Comparison of ENCODE assay signal across 8 mouse cellular contexts in genomic region chr1:152815265-152815701, GRCm38 (mm10). TPM values are rescaled to one million over a fixed set of nuclear protein-coding genes. Genes with fewer than 3 reads are reported as not detected.
DNase-seq lines count a peak whose midpoint lies in the region; ATAC-seq and TF ChIP-seq lines count a peak whose summit lies in the region.

No protein-coding gene starts in this region.

- 40% methylated on average over 6 of the region's 7 CpGs for WGBS in heart, embryonic 16.5 days
- 50% methylated on average over 7 of the region's 7 CpGs for WGBS in liver, adult 2 months
- 39% methylated on average over 7 of the region's 7 CpGs for WGBS in midbrain, postnatal 0 days

- H3K4me2 ChIP-seq in heart, embryonic 16.5 days (ENCODE audit: low read depth, low read length), result peak overlapping the region; percentile 14; the same call in 1 of the 2 replicates
- H3K4me2 ChIP-seq in midbrain, postnatal 0 days (ENCODE audit: low read depth, low read length, poor library complexity, severe bottlenecking), result no peak overlapping the region

- ATAC-seq in heart, embryonic 16.5 days (replicated peaks; ENCODE audit: extremely low read depth, insufficient read depth, low FRiP score), result no peak; the same call in 1 of the 2 replicates
- peak; percentile 74 for ATAC-seq in midbrain, postnatal 0 days (ENCODE audit: low FRiP score)

- no peak for DNase-seq in testis, postnatal 14 days (ENCODE audit: low spot score)
- peak; percentile 58 to 78 for DNase-seq in cerebellum, postnatal 14 days
- DNase-seq in liver, adult 2 months (ENCODE audit: extremely low read depth, low read depth, low spot score), result no peak
- peak; percentile 91 for DNase-seq in midbrain, postnatal 0 days (ENCODE audit: low spot score)
- no peak for DNase-seq in right cerebral cortex, postnatal 4 days
- no peak for DNase-seq in adrenal gland, adult 2 months

- no peak overlapping the region for H3K27ac ChIP-seq in testis, adult 2 months (ENCODE audit: control insufficient read depth, insufficient read depth, low read depth, low read length)
- no peak overlapping the region for H3K27ac ChIP-seq in heart, embryonic 16.5 days (ENCODE audit: low read length)
- H3K27ac ChIP-seq in liver, adult 2 months (replicated peaks; ENCODE audit: insufficient read depth, low read depth, low read length), result no peak overlapping the region
- H3K27ac ChIP-seq in midbrain, postnatal 0 days (ENCODE audit: low read depth, low read length), result no peak overlapping the region

- no peaks in the 10 kb centered on the region for H3K79me2 ChIP-seq in liver, adult 2 months (ENCODE audit: control insufficient read depth, insufficient read depth, low read length)

- TF ChIP-seq CTCF in testis, adult 2 months (IDR thresholded peaks at IDR 0.05; ENCODE audit: control insufficient read depth, insufficient read depth, insufficient replicate concordance, low read depth, low read length), result peak; percentile 39; the same call in 1 of the 2 replicates
- TF ChIP-seq CTCF in liver, adult 2 months (IDR thresholded peaks at IDR 0.05; ENCODE audit: low read depth, low read length), result peak; percentile 32
- peak; percentile 51 for TF ChIP-seq CTCF in midbrain, postnatal 0 days (IDR thresholded peaks at IDR 0.05)

- no peaks in the 10 kb centered on the region for H3K4me1 ChIP-seq in testis, adult 2 months (ENCODE audit: control insufficient read depth, insufficient read depth, low read length)
- peaks cover 31% of the 10 kb centered on the region for H3K4me1 ChIP-seq in heart, embryonic 16.5 days (ENCODE audit: control insufficient read depth, insufficient read depth, low read length)
- H3K4me1 ChIP-seq in liver, adult 2 months (ENCODE audit: control insufficient read depth, insufficient read depth, low read length), result 0 out of 2 replicates have a peak, but pooled peaks cover 1% of the 10 kb centered on the region
- no peaks in the 10 kb centered on the region for H3K4me1 ChIP-seq in midbrain, postnatal 0 days (ENCODE audit: insufficient read depth, low read length)

- no peaks in the 10 kb centered on the region for H3K36me3 ChIP-seq in testis, adult 2 months (ENCODE audit: control insufficient read depth, insufficient read depth, low read length)
- H3K36me3 ChIP-seq in heart, embryonic 16.5 days (ENCODE audit: control insufficient read depth, insufficient read depth), result no peaks in the 10 kb centered on the region
- H3K36me3 ChIP-seq in liver, adult 2 months (ENCODE audit: control insufficient read depth, insufficient read depth, low read length), result no peaks in the 10 kb centered on the region
- H3K36me3 ChIP-seq in midbrain, postnatal 0 days (ENCODE audit: insufficient read depth, low read length), result no peaks in the 10 kb centered on the region

- H3K4me3 ChIP-seq in testis, adult 2 months (ENCODE audit: control insufficient read depth, low read depth, low read length), result no peak overlapping the region
- H3K4me3 ChIP-seq in heart, embryonic 16.5 days (ENCODE audit: low read length), result no peak overlapping the region
- H3K4me3 ChIP-seq in liver, adult 2 months (ENCODE audit: insufficient read depth, low read depth, low read length), result no peak overlapping the region
- no peak overlapping the region for H3K4me3 ChIP-seq in midbrain, postnatal 0 days (ENCODE audit: low read depth, low read length)

- no peaks in the 10 kb centered on the region for H3K27me3 ChIP-seq in testis, adult 2 months (ENCODE audit: control insufficient read depth, insufficient read depth, low read length)
- H3K27me3 ChIP-seq in heart, embryonic 16.5 days (ENCODE audit: control insufficient read depth, insufficient read depth, low read length), result no peaks in the 10 kb centered on the region
- H3K27me3 ChIP-seq in liver, adult 2 months (ENCODE audit: control insufficient read depth, insufficient read depth, low read length), result no peaks in the 10 kb centered on the region
- no peaks in the 10 kb centered on the region for H3K27me3 ChIP-seq in midbrain, postnatal 0 days (ENCODE audit: insufficient read depth, low read length)

- no peak for TF ChIP-seq POLR2A in testis, adult 2 months (IDR thresholded peaks at IDR 0.05; ENCODE audit: control insufficient read depth, low read depth, low read length)
- TF ChIP-seq POLR2A in liver, adult 2 months (IDR thresholded peaks at IDR 0.05; ENCODE audit: extremely low read depth, insufficient read depth, low read length), result no peak

- 0 out of 2 replicates have a peak overlapping the region, but pooled peaks have one; percentile 6 for H3K9ac ChIP-seq in heart, embryonic 16.5 days (ENCODE audit: low read length)
- no peak overlapping the region for H3K9ac ChIP-seq in liver, adult 2 months (ENCODE audit: low read depth, low read length)
- H3K9ac ChIP-seq in midbrain, postnatal 0 days (replicated peaks; ENCODE audit: low read length, poor library complexity, severe bottlenecking), result no peak overlapping the region

- H3K9me3 ChIP-seq in heart, embryonic 16.5 days (replicated peaks; ENCODE audit: control insufficient read depth, low read length), result no peaks in the 10 kb centered on the region
- H3K9me3 ChIP-seq in midbrain, postnatal 0 days (ENCODE audit: low read length), result no peaks in the 10 kb centered on the region

RNA-seq across cellular contexts. Expression of gene Ncf2, which starts 15.3 kb away (rescaled TPM):
- polyA plus RNA-seq in testis, adult 2 months (2012; rRNA removed), result 0.40 and 0.44 TPM in 2 replicates
- 4.0 and 6.1 TPM in 2 replicates for polyA plus RNA-seq in heart, embryonic 16.5 days (2015; fragmentation: Nextera tagmentation; extraction: Ambion mirVana)
- total RNA-seq in liver, adult 2 months (2014; rRNA removed), result 3.0 and 3.6 TPM in 2 replicates
- polyA plus RNA-seq in liver, adult 2 months (2012; rRNA removed), result 0.60 and 1.2 TPM in 2 replicates
- total RNA-seq in midbrain, postnatal 0 days (2014; rRNA removed), result 1.2 and 1.6 TPM in 2 replicates
- polyA plus RNA-seq in midbrain, postnatal 0 days (2015; fragmentation: Nextera tagmentation; extraction: Ambion mirVana), result 1.8 and 1.9 TPM in 2 replicates
- total RNA-seq in adrenal gland, adult 2 months (2021), result 1 to 10 TPM; 4.8 to 4.9 TPM
- 1.6 and 1.7 TPM in 2 replicates for polyA plus RNA-seq in adrenal gland, adult 2 months (2012; rRNA removed)

RNA-seq across cellular contexts. Expression of gene Arpc5, which starts 48.9 kb away (rescaled TPM):
- 16.2 and 19.3 TPM in 2 replicates for polyA plus RNA-seq in testis, adult 2 months (2012; rRNA removed)
- polyA plus RNA-seq in heart, embryonic 16.5 days (2015; fragmentation: Nextera tagmentation; extraction: Ambion mirVana), result 196 and 229 TPM in 2 replicates
- 86.9 and 103 TPM in 2 replicates for total RNA-seq in liver, adult 2 months (2014; rRNA removed)
- polyA plus RNA-seq in liver, adult 2 months (2012; rRNA removed), result 24.9 and 27.8 TPM in 2 replicates
- 168 and 207 TPM in 2 replicates for total RNA-seq in midbrain, postnatal 0 days (2014; rRNA removed)
- 384 and 410 TPM in 2 replicates for polyA plus RNA-seq in midbrain, postnatal 0 days (2015; fragmentation: Nextera tagmentation; extraction: Ambion mirVana)
- 100 to 1,000 TPM in 1 of 2 experiments, 10 to 100 TPM in 1; 89.9 to 103 TPM for total RNA-seq in adrenal gland, adult 2 months (2021)
- polyA plus RNA-seq in adrenal gland, adult 2 months (2012; rRNA removed), result 11.6 and 12.3 TPM in 2 replicates

RNA-seq across cellular contexts. Expression of gene Rgl1, which starts 49.1 kb away (rescaled TPM):
- polyA plus RNA-seq in testis, adult 2 months (2012; rRNA removed), result 49.2 and 55.2 TPM in 2 replicates
- polyA plus RNA-seq in heart, embryonic 16.5 days (2015; fragmentation: Nextera tagmentation; extraction: Ambion mirVana), result 60.1 and 61.0 TPM in 2 replicates
- total RNA-seq in liver, adult 2 months (2014; rRNA removed), result 10.2 and 13.7 TPM in 2 replicates
- polyA plus RNA-seq in liver, adult 2 months (2012; rRNA removed), result 3.4 and 4.2 TPM in 2 replicates
- 14.3 and 16.9 TPM in 2 replicates for total RNA-seq in midbrain, postnatal 0 days (2014; rRNA removed)
- polyA plus RNA-seq in midbrain, postnatal 0 days (2015; fragmentation: Nextera tagmentation; extraction: Ambion mirVana), result 13.8 and 16.2 TPM in 2 replicates
- 10 to 100 TPM; 17.9 to 38.3 TPM for total RNA-seq in adrenal gland, adult 2 months (2021)
- 4.3 and 4.4 TPM in 2 replicates for polyA plus RNA-seq in adrenal gland, adult 2 months (2012; rRNA removed)

Comparison
In these comparisons a context has a peak if more than half of its experiments do, and no peak if none do; other contexts are left out.
1. DNase-seq: peak in cerebellum, postnatal 14 days (2 of 2) and midbrain, postnatal 0 days (single experiment); none in testis, postnatal 14 days (single experiment), liver, adult 2 months (single experiment), right cerebral cortex, postnatal 4 days (single experiment) and adrenal gland, adult 2 months (single experiment).
2. Peak in every context shown above with its lines, with median percentiles within 50 percentile points of each other: CTCF ChIP-seq.